Mouse (Mus musculus) embryo, embryonic 11 days (tissue): ENCODE measurements at regions not wholly inside any gene's neighbourhood (a gene's known extent, or its start where the extent isn't known, plus 50 kb on each side); places are given as distances from the start of the nearest gene placed in this dataset.
"Not testable (repeated sequence)": the region's sequence is repeated elsewhere in the genome, so short reads cannot be mapped to it uniquely, and the experiment has no call there.

Experiments used
- DNase-seq: peaks from one replicate; pipeline ENCODE4 v3.0.0-alpha.2; 2015

DNA sequence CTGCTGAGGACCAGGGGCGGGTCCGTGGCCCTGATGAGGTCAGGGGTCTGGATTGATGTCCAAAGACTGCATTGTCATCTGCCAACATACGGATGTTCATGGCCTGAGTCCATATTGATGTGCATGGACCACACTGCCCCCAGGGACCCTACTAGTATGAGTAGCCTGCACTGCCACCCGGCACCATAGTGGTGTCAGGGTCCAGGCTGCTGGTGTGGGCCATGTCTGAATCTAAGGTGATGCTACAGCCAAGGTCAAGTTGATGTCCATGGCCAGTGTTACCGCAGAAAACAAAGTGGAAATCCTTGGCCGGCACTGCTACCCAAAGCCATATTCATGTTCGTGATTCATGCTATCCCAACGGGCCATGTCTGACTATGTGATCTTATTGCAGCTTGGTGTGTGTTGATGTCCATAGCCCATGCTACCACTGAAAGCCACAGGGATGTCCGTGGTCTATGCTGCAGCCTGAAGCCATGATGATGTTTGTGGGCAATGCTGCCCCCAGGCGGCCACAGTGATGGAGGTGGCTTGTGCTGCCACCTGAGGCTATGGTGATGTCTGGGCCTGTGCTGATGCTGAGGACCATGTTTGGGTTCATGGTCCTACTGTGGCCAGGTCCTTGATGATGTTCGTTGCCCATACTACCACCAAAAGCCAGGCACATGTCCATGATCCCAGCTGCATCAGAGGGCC is 130.5 kb downstream of the Iqub start:
- no peak for DNase-seq

DNA sequence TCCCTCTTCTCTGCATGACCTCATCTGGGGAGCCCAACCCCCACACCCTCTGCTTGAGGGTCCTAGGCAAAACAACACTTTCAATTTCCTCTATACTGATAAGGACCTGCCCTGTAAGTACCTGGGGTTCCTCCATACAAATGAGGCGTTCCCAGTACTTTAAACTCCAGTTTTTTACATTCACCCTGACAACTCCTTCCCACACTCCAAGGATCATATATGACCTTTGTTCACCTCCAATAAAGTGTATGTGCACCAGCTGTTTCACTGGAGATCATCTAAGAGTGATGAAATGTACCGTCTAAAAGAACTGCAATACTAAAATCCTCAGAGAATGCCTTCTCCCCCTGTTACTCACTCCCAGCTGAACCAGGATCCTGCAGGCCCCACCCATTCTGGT is 135.0 kb downstream of the Iqub start:
- DNase-seq = no peak

DNA sequence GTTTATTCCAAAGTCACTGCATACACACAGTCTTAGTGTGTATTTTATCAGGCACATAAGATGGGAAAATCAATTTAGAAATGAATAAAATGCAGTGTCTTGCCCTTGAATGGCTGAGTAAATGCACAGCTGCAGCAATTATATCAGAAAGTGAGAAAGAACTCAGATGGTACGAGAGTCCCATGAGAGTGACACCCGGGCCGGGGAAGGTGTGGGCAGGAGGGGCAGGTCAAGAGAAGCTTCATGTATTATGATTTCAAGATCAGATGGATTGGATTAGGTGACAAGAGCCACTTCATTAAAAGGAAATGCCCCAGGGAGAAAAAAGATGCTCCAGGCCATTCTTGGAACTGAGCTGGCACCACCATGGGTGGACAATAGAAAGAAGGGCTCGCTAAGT is 138.1 kb downstream of the Iqub start:
- no peak for DNase-seq

DNA sequence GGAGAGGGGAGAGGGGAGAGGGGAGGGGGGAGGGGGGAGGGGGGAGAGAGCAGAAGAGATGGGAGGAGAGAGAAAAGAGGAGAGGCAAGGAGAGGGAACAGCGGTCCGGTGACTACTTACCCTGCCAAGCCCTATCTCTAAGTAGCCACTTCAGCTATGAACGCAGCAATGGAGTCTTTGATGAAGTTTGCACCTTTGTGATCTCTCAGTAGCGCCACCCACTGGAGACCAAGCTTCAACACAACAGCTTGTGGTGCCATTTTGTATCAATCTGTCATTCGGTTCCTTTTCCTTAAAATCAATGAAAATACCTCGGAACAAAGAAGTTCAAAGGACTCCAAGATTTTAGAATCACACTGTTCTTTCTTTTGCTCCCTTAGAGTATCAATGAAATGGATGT is 141.7 kb downstream of the Iqub start:
- no peak for DNase-seq

DNA sequence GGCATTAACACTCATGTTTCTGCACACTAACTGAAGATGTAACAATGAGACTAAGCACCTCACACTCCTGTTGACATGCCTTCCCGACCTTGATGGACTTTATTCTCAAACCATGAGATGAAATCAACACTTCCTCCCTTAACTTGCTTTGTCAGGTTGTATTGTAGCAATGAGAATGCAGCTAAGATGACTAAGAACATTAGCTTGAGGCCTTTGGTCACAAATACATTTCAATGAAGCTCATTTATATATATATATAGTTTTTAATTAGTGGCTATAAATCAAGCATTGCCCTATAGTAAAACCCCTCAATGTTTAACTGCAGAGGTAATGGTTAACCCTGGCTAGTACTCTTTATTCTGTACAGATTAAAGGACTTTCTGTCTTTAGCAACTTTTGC is 143.2 kb downstream of the Iqub start:
- no peak for DNase-seq

DNA sequence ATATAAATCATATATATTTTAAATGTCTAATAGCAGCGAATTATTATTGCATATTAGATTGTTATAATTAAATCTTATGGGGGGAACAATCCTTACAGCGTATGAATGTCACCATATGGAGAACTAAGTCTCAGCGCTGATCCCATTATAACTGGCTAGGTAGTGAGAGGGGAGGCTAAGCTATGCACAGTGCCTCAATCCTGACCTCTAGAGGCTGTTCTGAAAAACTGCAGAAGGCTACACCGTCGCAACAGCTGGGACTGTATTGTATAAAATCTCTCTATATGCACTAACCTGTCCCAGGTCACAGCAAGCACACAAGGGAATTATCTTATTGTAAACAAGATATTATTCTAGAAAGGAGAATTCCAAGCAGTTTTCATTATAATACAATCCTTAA is 164.0 kb downstream of the Iqub start:
- DNase-seq = peak; percentile 71

DNA sequence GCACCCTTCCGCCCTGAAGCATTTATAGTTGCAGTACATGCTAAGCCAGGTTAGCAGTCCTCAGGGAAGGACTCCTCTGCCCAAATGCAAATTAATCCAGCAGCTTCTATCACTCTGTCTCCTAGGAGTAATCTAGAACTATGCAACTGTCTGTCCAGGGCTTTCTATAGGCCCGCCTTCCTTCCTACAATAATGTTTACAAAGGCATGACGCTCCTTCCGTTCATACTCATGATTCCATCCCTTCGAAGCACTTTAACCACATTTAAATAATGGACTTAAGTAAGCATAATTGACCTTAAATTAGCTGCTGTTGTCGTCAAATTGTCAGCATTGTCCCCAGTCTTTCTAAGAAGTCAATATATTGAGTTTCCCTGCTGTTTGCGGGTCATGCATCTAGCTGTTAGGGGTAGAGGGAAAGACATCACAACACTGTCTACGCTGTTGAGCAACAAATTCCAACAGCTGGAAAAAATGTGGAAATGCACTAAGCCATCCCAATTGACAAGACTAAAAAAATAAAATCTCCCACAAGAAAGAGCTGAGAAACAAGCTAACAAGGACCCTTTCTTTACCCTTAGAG is 166.3 kb downstream of the Iqub start:
- no peak for DNase-seq

DNA sequence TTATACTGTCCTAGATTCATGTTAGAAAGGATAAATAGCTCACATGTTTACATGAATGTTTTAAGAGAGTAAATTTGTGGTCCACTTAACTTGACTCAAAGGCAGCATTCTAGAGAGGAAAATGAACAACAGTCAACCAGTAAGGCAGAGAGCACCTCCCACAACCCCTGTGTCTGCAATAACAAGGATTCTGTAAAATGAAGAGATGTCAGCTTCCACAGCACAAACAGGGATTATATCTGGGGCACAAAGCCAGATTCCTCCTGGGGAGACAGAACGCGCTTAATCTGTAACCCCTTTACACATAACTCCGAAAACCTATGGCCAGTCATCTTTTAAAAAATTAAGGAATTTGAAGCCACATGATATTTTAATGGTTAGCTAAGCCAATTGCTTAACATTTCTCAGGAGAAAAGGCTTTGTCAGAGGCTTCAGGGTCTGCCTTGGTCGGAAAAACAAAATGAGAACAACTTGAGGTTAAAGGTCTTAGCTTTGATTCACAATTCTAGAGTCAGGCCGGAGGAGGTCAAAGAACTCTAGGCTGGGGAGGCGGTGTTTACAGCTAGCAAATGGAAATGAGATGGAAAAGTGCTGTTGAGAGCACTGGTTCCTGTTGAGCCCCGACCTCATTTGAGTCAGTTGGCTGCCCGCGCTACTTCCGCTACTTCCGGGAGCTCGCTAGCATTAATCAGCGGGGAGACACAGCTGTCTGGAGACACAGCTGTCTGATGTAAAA is 167.0 kb downstream of the Iqub start:
- peak; percentile 63 for DNase-seq

DNA sequence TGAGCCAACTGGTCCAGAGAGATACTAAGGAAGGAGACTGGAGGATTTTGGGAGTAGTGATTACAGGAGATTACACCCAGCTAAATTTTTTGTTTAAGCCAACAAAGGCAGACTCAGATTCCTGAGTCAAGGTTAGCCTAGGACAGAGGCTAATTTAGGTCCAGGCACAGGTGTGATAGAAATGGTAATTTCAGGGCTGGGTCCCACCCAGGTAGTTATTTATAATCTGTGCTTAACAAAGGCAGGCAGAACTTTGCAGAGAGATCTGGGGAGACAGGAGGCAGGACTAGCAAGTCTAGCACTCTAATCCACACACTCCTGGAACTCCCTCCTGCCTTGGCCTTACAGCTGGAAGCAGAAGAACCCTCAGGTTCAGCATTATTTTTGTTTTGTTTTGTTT is 172.4 kb downstream of the Iqub start:
- no peak for DNase-seq

DNA sequence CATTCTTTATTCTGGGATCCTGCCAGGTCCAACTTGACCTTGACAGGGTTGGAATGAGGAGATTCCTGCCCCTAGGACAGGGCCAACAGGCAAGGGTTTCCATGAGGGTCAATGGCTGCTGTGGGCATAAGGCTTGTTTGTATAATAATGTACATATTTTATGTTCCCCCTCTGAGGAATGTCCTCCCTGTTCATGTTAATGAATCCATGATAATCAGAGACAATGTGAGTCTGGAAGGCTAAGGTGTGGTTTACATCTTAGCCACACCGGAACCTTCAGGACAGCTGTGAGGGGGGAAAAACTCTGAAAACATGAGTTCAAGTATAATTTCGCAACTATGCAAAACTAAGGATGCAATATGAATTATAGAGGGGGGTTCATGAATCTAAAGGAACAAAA is 172.8 kb downstream of the Iqub start:
- DNase-seq = no peak

DNA sequence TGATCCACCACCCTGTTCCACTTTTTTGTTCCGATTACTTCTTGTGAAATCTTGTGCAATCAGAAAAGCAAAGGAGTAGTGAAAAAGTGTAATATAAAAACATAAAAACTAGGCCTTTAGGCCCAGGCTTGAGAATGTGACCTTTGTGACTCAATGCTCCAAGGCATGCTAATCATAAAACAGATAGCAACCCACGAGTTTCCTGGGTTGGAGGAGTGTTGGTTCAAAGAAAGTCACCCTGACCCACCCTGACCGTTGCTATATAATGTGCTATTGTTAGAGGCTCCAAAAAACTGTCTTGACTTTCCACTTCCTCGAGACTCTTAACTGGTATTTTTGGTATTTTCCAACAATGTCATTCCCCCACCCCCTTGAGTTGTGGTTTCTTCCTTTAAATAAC is 172.2 kb upstream of the Slc13a1 start:
- not testable (repeated sequence) for DNase-seq

DNA sequence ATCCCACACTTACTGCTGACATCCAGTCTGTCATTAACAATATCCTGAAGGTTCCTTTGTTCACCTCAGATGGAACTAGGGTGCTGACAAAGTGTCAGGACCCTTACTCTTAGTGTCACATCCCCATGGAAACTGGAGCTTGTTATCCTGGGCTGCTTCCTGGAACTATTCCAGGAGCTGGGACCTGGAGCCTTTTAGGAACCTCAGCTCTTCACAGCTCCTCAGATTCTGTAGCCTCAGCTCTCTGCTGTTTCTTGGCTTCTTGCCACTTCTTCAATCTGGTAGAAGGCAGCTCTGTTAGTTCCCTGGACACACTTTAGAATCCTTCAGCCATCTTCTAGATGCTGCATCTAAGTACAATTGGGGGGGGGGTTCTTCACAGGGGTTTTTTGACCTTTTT is 157.3 kb upstream of the Slc13a1 start:
- no peak for DNase-seq

DNA sequence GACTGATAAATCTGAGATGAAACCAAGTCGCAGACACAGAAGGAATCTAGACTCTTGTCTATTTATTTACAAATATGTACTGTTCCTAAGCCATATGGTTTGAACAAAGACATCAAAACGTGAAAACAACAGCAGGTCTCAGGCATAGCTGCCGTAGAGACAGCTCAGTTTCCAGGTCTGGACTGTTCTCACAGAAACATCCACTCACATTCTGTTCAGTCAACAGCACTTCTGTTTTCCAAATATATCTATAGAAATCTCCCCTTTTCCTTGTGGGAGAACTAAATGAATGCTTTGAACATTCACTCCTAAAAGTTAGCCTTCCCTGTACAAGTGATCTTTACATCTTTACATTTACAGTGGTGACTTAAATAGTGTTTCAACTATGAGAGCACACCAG is 156.8 kb upstream of the Slc13a1 start:
- no peak for DNase-seq

DNA sequence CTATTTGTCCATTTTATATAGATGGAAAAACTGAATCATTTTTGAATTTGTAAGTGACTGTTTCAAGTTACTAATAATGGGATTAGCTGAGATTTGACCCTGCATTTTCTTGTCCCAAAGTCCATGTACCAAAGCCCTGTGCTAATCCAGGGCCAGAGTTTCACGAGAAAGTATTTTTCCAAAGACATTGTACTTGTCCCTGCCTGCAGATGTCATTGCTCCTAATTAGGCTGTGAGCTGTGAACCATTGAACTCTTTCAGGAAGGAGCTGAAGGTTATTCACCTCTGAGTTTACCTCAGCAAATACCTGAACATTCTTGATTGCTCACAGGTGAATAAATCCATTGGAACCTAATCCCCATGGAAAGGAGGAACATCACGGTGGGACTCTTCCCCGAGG is 154.5 kb upstream of the Slc13a1 start:
- DNase-seq = no peak

DNA sequence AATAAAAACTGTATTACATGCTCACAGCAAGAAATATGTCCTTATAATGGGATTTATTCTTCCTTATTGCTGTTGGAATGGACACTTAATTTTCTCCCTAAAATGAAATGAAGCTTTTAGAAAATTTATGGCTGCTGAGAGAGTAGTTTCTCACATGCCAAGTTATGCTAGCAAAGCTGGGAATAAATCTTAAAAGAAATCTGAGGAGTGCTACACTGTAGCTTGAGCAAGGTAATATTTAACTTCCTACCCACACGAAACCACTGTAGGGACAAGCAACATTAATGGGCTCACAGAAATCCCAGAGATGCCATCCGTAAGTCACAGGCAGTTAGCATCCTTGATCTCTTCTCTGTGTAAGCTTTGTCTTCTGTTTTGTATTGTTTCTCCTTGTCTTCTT is 151.0 kb upstream of the Slc13a1 start:
- DNase-seq = no peak

DNA sequence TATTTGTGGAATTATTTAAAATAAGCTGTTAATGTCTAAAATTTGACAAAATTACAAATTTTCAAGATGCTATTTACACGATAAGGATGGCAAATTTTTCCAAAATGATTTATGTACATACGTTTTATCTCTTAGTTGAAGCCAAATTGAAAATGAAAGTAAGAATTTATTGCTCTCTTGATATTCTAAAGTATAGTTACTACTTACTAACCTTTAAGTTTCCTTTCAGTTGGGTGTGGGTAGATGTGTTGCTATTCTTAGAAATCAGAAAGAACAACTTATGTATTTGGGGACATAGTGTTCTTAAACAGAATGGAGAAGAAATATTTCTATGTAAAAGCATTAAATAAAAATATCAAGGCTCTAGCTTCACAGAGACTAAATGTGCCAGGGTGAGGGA is 142.8 kb upstream of the Slc13a1 start:
- no peak for DNase-seq

DNA sequence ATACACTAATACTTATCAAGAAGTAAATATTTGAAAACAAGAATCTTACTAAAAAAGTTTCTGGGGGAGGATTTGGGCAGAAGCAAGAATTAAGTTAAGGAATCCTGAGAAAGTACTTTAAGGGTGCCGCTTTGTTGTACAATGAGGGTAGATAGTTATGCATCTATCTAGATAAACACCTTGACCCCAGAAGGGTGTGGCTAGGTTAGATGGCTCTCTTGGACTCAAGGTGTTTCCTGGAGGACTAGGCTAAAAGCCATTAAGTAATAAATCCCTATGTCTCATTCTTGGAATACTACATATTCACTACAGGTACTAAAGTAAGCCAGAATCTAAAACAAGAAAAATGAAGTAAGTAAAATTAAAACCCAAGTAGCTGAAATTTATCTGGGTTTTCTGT is 141.9 kb upstream of the Slc13a1 start:
- DNase-seq = no peak

DNA sequence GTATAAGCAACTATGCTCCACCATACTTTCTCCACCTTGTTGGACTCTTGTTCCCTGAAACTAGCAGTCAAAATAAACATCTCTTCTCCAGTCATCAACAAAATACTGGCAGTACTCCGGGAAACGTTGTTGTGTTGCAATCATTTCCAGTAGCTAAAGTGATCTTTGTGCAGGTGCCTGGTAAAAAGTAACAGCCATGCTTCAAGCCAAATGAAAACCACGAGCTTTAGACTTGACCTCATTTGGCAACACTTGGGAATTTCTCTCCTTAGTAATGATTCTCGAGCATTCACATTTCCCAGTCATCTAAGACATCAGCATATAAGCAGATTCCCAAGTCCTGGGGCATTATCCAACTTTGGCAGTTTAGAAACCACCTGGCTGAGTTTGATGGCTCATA is 133.8 kb upstream of the Slc13a1 start:
- no peak for DNase-seq

DNA sequence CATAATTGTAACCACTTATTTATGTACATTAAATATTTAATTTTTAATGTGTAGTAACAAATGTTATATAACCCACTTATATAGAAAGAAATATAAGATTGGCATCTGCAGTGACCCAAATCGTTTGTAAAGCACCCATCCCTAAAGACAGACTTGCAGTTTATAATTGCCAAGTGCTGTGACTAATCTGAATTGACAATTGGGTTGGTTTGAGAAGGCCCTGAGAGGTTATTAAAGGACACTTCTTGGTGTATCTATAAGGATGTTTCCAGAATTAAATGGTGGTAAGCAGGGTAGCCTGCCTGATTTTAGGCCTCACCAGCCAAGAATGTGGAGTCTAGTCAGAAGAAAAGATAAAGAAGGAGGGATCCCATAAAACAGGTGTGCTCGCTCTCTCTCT is 133.3 kb upstream of the Slc13a1 start:
- DNase-seq = no peak

DNA sequence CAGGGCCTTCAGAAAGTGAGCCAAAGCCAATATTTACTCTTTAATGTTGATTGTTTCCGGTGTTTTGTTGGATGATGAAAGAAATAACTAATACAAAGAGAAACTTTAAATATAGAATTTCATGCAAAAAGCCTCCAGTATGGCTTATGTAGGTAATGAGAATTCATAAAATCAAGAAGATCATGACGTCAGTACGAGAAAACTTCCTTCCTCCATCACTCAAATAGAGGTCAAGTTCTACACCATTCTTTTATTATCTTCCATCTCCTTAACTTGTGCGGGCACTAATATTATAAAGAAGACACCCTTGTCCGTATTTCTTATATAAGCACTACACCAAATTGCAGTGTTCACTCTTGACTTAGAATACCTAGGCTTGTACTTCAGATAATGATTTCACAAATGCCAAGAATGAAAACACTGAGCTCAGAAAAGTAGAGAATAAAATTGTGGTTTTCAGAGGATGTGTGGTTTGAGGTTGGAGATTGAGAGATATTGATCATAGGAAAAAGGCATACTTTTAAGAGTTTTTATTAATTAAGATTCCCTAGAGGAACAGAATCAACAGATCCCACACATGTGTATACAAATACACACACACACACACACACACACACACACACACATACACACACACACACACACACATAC is 130.8 kb upstream of the Slc13a1 start:
- DNase-seq = no peak

DNA sequence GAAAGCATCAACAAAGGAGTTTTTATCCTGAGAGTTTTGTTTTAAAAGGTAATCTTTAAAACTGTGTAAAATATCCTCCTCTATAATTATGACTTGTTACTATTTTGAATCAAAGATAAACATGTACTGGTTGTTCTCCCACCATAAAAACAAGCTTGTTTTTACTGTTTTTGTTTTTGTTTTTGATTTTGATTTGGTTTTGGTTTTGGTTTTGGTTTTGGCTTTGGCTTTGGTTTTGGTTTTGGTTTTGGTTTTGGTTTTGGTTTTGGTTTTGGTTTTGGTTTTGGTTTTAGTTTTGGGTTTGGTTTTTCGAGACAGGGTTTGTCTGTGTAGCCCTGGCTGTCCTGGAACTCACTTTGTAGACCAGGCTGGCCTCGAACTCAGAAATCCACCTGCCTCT is 120.9 kb upstream of the Slc13a1 start:
- not testable (repeated sequence) for DNase-seq

DNA sequence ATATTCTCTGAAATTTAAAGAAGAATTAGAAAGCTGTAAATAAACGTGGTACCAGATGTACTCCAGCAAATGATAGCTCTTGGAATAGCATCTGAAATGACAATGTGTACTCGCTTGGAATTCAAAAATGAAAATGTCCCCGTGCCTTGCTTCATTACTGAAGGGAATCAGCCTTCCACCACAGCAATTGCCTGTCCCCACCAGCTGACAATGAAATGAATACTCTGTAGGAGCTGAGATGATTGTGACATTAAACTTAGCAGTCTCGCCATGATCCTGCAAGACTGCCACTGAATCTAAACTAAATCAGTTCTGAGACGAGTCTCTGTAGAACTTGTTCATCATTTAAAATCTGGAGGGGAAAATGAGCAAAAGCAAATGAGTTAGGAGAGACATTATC is 104.9 kb upstream of the Slc13a1 start:
- DNase-seq = no peak

DNA sequence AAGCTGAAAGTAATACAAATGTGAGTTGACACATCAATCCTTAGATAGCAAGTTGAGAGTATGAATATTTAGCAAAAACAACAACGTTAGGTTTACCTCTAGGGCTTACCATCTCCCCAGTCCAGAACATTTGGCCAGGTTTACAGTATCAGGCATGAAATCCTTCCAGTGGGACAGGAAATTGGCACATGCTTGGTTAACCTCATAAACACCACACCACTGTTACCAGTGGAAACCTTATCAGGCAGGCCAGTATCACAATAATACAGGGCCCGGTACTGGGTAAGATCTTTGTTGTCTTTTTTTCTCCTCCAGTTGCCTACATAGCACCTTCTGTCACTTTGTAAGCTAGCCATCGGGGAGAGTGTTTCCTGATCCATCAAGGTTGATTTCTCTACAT is 101.7 kb upstream of the Slc13a1 start:
- no peak for DNase-seq

DNA sequence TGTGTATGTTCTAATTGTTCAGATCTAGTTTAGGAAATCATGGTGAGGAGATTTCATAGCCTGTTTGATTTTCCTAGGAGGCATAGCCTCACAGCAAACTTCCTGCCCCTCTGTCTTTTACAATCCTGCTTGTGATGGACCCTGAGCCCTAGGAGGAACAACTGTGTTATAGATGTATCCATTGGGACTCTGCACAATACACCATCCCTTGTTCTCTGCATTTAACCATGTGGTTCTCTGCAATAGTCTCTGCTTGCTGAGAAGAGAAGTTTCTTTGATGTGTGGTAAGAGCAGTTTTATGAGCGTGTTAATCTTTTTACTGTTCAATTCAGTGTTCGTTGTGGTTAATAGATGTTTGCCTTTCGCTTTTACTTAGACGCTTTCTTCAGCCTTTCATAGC is 95.9 kb upstream of the Slc13a1 start:
- no peak for DNase-seq
